Mouse (Mus musculus) intestine, embryonic 16.5 days (tissue): Measurements from ENCODE around the gene Coq8a. TPM values are rescaled to one million over a fixed set of nuclear protein-coding genes. Genes with fewer than 3 reads are reported as not detected.

Source experiments
- ATAC-seq: fragments of 200-750 bp; cut with Nextera tagmentation; 2 replicates; pipeline ENCODE4 v1.8.0; 2017; ENCODE audit warnings: moderate TSS enrichment, moderate library complexity
- H3K27ac ChIP-seq: fragments of 300-500 bp; sonication (generic); 2 replicates; pipeline ENCODE4 v1.5.1; 2014; ENCODE audit warnings: mild to moderate bottlenecking, low read length
- H3K27me3 ChIP-seq: fragments of 300-500 bp; sonication (generic); replicated peaks from 2 replicates; pipeline ENCODE4 v1.6.1; 2014; ENCODE audit warnings: low read length, control low read depth, mixed read lengths; ENCODE audit not compliant: control insufficient read depth, insufficient read depth
- H3K36me3 ChIP-seq: fragments of 300-500 bp; sonication (generic); 2 replicates; pipeline ENCODE4 v1.6.1; 2014; ENCODE audit warnings: low read length, control low read depth; ENCODE audit not compliant: control insufficient read depth, insufficient read depth
- H3K4me1 ChIP-seq: fragments of 300-500 bp; sonication (generic); 2 replicates; pipeline ENCODE4 v1.6.1; 2014; ENCODE audit warnings: low read length, control low read depth, mixed read lengths; ENCODE audit not compliant: control insufficient read depth, insufficient read depth
- H3K4me2 ChIP-seq: fragments of 300-500 bp; sonication (generic); 2 replicates; pipeline ENCODE4 v1.6.1; 2014; ENCODE audit warnings: low read depth, low read length, control low read depth
- H3K4me3 ChIP-seq: fragments of 300-500 bp; sonication (generic); 2 replicates; pipeline ENCODE4 v1.5.1; 2014; ENCODE audit warnings: mild to moderate bottlenecking, low read length
- H3K9ac ChIP-seq: fragments of 300-500 bp; sonication (generic); 2 replicates; pipeline ENCODE4 v1.6.1; 2014; ENCODE audit warnings: low read depth, low read length
- H3K9me3 ChIP-seq: fragments of 300-500 bp; sonication (generic); 2 replicates; pipeline ENCODE4 v1.6.1; 2016; ENCODE audit warnings: low read length, control low read depth; ENCODE audit not compliant: control insufficient read depth
- WGBS: fragments of 180-500 bp; shearing (Covaris S2); extraction: QIAGEN DNeasy Blood & Tissue Kit; methylation state at CpG from one replicate; pipeline ENCODE4 v1.1.7; 2014; 5-methylcytosine and 5-hydroxymethylcytosine counted together
- polyA plus RNA-seq: library from polyadenylated mRNA; unstranded; fragments of >200 nt; fragmentation: Nextera tagmentation; extraction: Ambion mirVana; gene quantifications from 2 replicates; pipeline ENCODE4 v1.2.1, GENCODE M21; 2015

The Coq8a gene
- polyA plus RNA-seq, 1 experiment from 2014 or later: 24.8 TPM

GRCm38 (mm10) chr1:180172600-180172999, 26.8 kb downstream of the Coq8a start:
- no peaks in the 10 kb centered on the region for H3K36me3 ChIP-seq
- no peak overlapping the region for H3K27ac ChIP-seq
- peaks cover 4% of the 10 kb centered on the region; the same call in 1 of the 2 replicates for H3K4me1 ChIP-seq
- H3K4me2 ChIP-seq: no peak overlapping the region
- no peaks in the 10 kb centered on the region for H3K27me3 ChIP-seq
- no peaks in the 10 kb centered on the region for H3K9me3 ChIP-seq
- WGBS: 88% methylated on average over 4 of the region's 4 CpGs
- no peak for ATAC-seq
- no peak overlapping the region for H3K4me3 ChIP-seq
- H3K9ac ChIP-seq: no peak overlapping the region

- Histone ChIP-seq H3K36me3 (no peaks in the 10 kb centered on the region; the same call in 1 of the 2 replicates), H3K4me3 (no peak overlapping the region), H3K4me2 (no peak overlapping the region), H3K9ac (no peak overlapping the region), H3K27me3 (no peaks in the 10 kb centered on the region), H3K4me1 (peaks cover 4% of the 10 kb centered on the region; the same call in 1 of the 2 replicates), H3K27ac (no peak overlapping the region), H3K9me3 (no peaks in the 10 kb centered on the region)
- no peak for ATAC-seq
- WGBS: 73% methylated on average over 2 of the region's 2 CpGs
Measured at GRCm38 (mm10) chr1:180171883-180172282, 27.5 kb downstream of the Coq8a start.

GRCm38 (mm10) chr1:180170071-180170470, 29.3 kb downstream of the Coq8a start:
- no peak overlapping the region for H3K27ac ChIP-seq
- no peak for ATAC-seq
- H3K36me3 ChIP-seq: no peaks in the 10 kb centered on the region; the same call in 1 of the 2 replicates
- no peaks in the 10 kb centered on the region for H3K9me3 ChIP-seq
- no peaks in the 10 kb centered on the region for H3K4me1 ChIP-seq
- no peaks in the 10 kb centered on the region for H3K27me3 ChIP-seq
- no peak overlapping the region for H3K9ac ChIP-seq
- no peak overlapping the region for H3K4me3 ChIP-seq
- WGBS: 93% methylated on average over 8 of the region's 8 CpGs
- no peak overlapping the region for H3K4me2 ChIP-seq

- Histone ChIP-seq H3K36me3 (no peaks in the 10 kb centered on the region; the same call in 1 of the 2 replicates), H3K9me3 (no peaks in the 10 kb centered on the region), H3K27me3 (no peaks in the 10 kb centered on the region), H3K4me2 (no peak overlapping the region), H3K9ac (no peak overlapping the region), H3K4me3 (no peak overlapping the region), H3K4me1 (no peaks in the 10 kb centered on the region), H3K27ac (no peak overlapping the region)
- 90% methylated on average over 7 of the region's 7 CpGs for WGBS
- no peak for ATAC-seq
Measured at GRCm38 (mm10) chr1:180169161-180169560, 30.2 kb downstream of the Coq8a start.

- no peaks in the 10 kb centered on the region for H3K27me3 ChIP-seq
- no peak overlapping the region for H3K4me3 ChIP-seq
- H3K4me1 ChIP-seq: no peaks in the 10 kb centered on the region
- H3K27ac ChIP-seq: no peak overlapping the region
- 94% methylated on average over 6 of the region's 6 CpGs for WGBS
- no peaks in the 10 kb centered on the region for H3K9me3 ChIP-seq
- H3K4me2 ChIP-seq: no peak overlapping the region
- no peaks in the 10 kb centered on the region; the same call in 1 of the 2 replicates for H3K36me3 ChIP-seq
- H3K9ac ChIP-seq: no peak overlapping the region
- ATAC-seq: no peak
Measured at GRCm38 (mm10) chr1:180168294-180168693, 31.1 kb downstream of the Coq8a start.

GRCm38 (mm10) chr1:180166533-180166932, 32.9 kb downstream of the Coq8a start:
- Histone ChIP-seq H3K27ac (no peak overlapping the region), H3K4me2 (no peak overlapping the region), H3K36me3 (no peaks in the 10 kb centered on the region; the same call in 1 of the 2 replicates), H3K27me3 (no peaks in the 10 kb centered on the region), H3K9ac (no peak overlapping the region), H3K4me3 (no peak overlapping the region), H3K4me1 (no peaks in the 10 kb centered on the region), H3K9me3 (no peaks in the 10 kb centered on the region)
- WGBS: 86% methylated on average over 5 of the region's 5 CpGs
- ATAC-seq: no peak

- Histone ChIP-seq H3K4me3 (no peak overlapping the region), H3K27me3 (no peaks in the 10 kb centered on the region), H3K4me1 (no peaks in the 10 kb centered on the region), H3K9ac (no peak overlapping the region), H3K9me3 (no peaks in the 10 kb centered on the region), H3K4me2 (no peak overlapping the region), H3K36me3 (no peaks in the 10 kb centered on the region; the same call in 1 of the 2 replicates), H3K27ac (no peak overlapping the region)
- ATAC-seq: no peak
- 79% methylated on average over 7 of the region's 7 CpGs for WGBS
Measured at GRCm38 (mm10) chr1:180162986-180163385, 36.4 kb downstream of the Coq8a start.

- Histone ChIP-seq H3K36me3 (no peaks in the 10 kb centered on the region; the same call in 1 of the 2 replicates), H3K27me3 (no peaks in the 10 kb centered on the region), H3K4me2 (no peak overlapping the region), H3K9me3 (no peaks in the 10 kb centered on the region), H3K27ac (no peak overlapping the region), H3K4me1 (no peaks in the 10 kb centered on the region), H3K9ac (no peak overlapping the region), H3K4me3 (no peak overlapping the region)
- 89% methylated on average over 20 of the region's 20 CpGs for WGBS
- ATAC-seq: no peak
Measured at GRCm38 (mm10) chr1:180161566-180162355, 37.6 kb downstream of the Coq8a start.

- Histone ChIP-seq H3K9me3 (no peaks in the 10 kb centered on the region), H3K4me3 (no peak overlapping the region), H3K9ac (no peak overlapping the region), H3K27me3 (no peaks in the 10 kb centered on the region), H3K27ac (no peak overlapping the region), H3K4me1 (no peaks in the 10 kb centered on the region), H3K36me3 (no peaks in the 10 kb centered on the region), H3K4me2 (no peak overlapping the region)
- 81% methylated on average over 3 of the region's 3 CpGs for WGBS
- ATAC-seq: no peak
Measured at GRCm38 (mm10) chr1:180161160-180161559, 38.2 kb downstream of the Coq8a start.
